Mouse (Mus musculus) stomach, embryonic 15.5 days (tissue): ENCODE measurements around the gene Ucn. TPM values are rescaled to one million over a fixed set of nuclear protein-coding genes. Genes with fewer than 3 reads are reported as not detected.
A peak's percentile ranks its signal among the peaks of the same experiment; 100 is the strongest.

ENCODE experiments used
- ATAC-seq: fragments of 200-750 bp; cut with Nextera tagmentation; 2 replicates; pipeline ENCODE4 v1.8.0; 2017; ENCODE audit warnings: low read depth, moderate number of reproducible peaks, moderate TSS enrichment; ENCODE audit not compliant: insufficient read depth, low FRiP score
- H3K27ac ChIP-seq: fragments of 300-500 bp; sonication (generic); 2 replicates; pipeline ENCODE4 v1.5.1; 2015; ENCODE audit warnings: mild to moderate bottlenecking, inconsistent platforms
- H3K27me3 ChIP-seq: fragments of 300-500 bp; sonication (generic); replicated peaks from 2 replicates; pipeline ENCODE4 v1.6.1; 2015; ENCODE audit warnings: inconsistent platforms
- H3K36me3 ChIP-seq: fragments of 300-500 bp; sonication (generic); 2 replicates; pipeline ENCODE4 v1.6.1; 2015; ENCODE audit warnings: inconsistent platforms
- H3K4me1 ChIP-seq: fragments of 300-500 bp; sonication (generic); 2 replicates; pipeline ENCODE4 v1.6.1; 2015; ENCODE audit warnings: inconsistent platforms
- H3K4me2 ChIP-seq: fragments of 300-500 bp; sonication (generic); 2 replicates; pipeline ENCODE4 v1.6.1; 2015; ENCODE audit warnings: mild to moderate bottlenecking, inconsistent platforms
- H3K4me3 ChIP-seq: fragments of 300-500 bp; sonication (generic); replicated peaks from 2 replicates; pipeline ENCODE4 v1.5.1; 2015; ENCODE audit warnings: inconsistent platforms
- H3K9ac ChIP-seq: fragments of 300-500 bp; sonication (generic); 2 replicates; pipeline ENCODE4 v1.6.1; 2015; ENCODE audit warnings: inconsistent platforms
- H3K9me3 ChIP-seq: fragments of 300-500 bp; sonication (generic); 2 replicates; pipeline ENCODE4 v1.6.1; 2016; ENCODE audit warnings: inconsistent platforms
- WGBS: fragments of 180-500 bp; shearing (Covaris S2); methylation state at CpG from one replicate; pipeline ENCODE4 v1.1.7; 2015; 5-methylcytosine and 5-hydroxymethylcytosine counted together
- polyA plus RNA-seq: library from polyadenylated mRNA; unstranded; fragments of >200 nt; fragmentation: Nextera tagmentation; extraction: Ambion mirVana; gene quantifications from 2 replicates; pipeline ENCODE4 v1.2.1, GENCODE M21; 2015

The Ucn gene
- not detected in 2 replicates for polyA plus RNA-seq

- peaks cover 53% of the 10 kb centered on the region for H3K27me3 ChIP-seq
- H3K27ac ChIP-seq = no peak within 1 kb of the TSS
- peaks cover 4% of the 10 kb centered on the region; the same call in 1 of the 2 replicates for H3K36me3 ChIP-seq
- H3K9me3 ChIP-seq = no peaks in the 10 kb centered on the region
- H3K4me1 ChIP-seq = peaks cover 16% of the 10 kb centered on the region
- ATAC-seq = peak; percentile 31; the same call in 1 of the 2 replicates
- peak within 1 kb of the TSS; percentile 33 for H3K4me2 ChIP-seq
- WGBS = 2% methylated on average over 52 of the region's 52 CpGs
- no peak within 1 kb of the TSS for H3K9ac ChIP-seq
- peak within 1 kb of the TSS; percentile 5; the same call in 1 of the 2 replicates for H3K4me3 ChIP-seq
These were observed at the start of gene Ucn for GRCm38 (mm10) chr5:31138241-31138967. TSS of gene Ucn (minus strand) at chr5:31138829.

GRCm38 (mm10) chr5:31183678-31184077 lies 45.0 kb upstream of the Ucn start:
- no peaks in the 10 kb centered on the region for H3K4me1 ChIP-seq
- no peaks in the 10 kb centered on the region for H3K9me3 ChIP-seq
- H3K4me3 ChIP-seq = no peak overlapping the region
- no peak overlapping the region for H3K27ac ChIP-seq
- 53% methylated on average over 4 of the region's 4 CpGs for WGBS
- no peaks in the 10 kb centered on the region for H3K27me3 ChIP-seq
- peaks cover 17% of the 10 kb centered on the region for H3K36me3 ChIP-seq
- no peak overlapping the region for H3K4me2 ChIP-seq
- H3K9ac ChIP-seq = no peak overlapping the region
- ATAC-seq = no peak

GRCm38 (mm10) chr5:31181183-31181770 lies 42.6 kb upstream of the Ucn start:
- Histone ChIP-seq H3K9ac (no peak overlapping the region), H3K27ac (no peak overlapping the region), H3K4me3 (no peak overlapping the region), H3K4me2 (no peak overlapping the region), H3K36me3 (0 out of 2 replicates have a peak, but pooled peaks cover 5% of the 10 kb centered on the region), H3K9me3 (no peaks in the 10 kb centered on the region), H3K27me3 (no peaks in the 10 kb centered on the region), H3K4me1 (no peaks in the 10 kb centered on the region)
- no peak for ATAC-seq
- WGBS = 89% methylated on average over 9 of the region's 9 CpGs

GRCm38 (mm10) chr5:31179766-31180630 lies 41.4 kb upstream of the Ucn start, which contains the start of the genes Gm29609 and Gtf3c2:
TSS of gene Gm29609 (minus strand) at chr5:31179911.
TSS of gene Gtf3c2 (minus strand) at chr5:31180144.
- peak; percentile 98 for ATAC-seq
- H3K27ac ChIP-seq = peak within 1 kb of the TSS; percentile 99
- H3K9me3 ChIP-seq = no peaks in the 10 kb centered on the region
- peak within 1 kb of the TSS; percentile 50 for H3K9ac ChIP-seq
- H3K4me1 ChIP-seq = no peaks in the 10 kb centered on the region
- H3K4me2 ChIP-seq = peak within 1 kb of the TSS; percentile 83
- peak within 1 kb of the TSS; percentile 90 for H3K4me3 ChIP-seq
- under 1% methylated on average over 59 of the region's 59 CpGs for WGBS
- H3K27me3 ChIP-seq = no peaks in the 10 kb centered on the region
- 0 out of 2 replicates have a peak, but pooled peaks cover 5% of the 10 kb centered on the region for H3K36me3 ChIP-seq

- peak overlapping the region; percentile 50 for H3K9ac ChIP-seq
- H3K9me3 ChIP-seq = no peaks in the 10 kb centered on the region
- under 1% methylated on average over 25 of the region's 25 CpGs for WGBS
These were observed 40.7 kb upstream of the Ucn start for GRCm38 (mm10) chr5:31179301-31179765.

GRCm38 (mm10) chr5:31168630-31169029 lies 30.0 kb upstream of the Ucn start:
- WGBS = 95% methylated on average over 4 of the region's 4 CpGs

More at GRCm38 (mm10) chr5:31179301-31179765, 40.7 kb upstream of the Ucn start:
- peak overlapping the region; percentile 90 for H3K4me3 ChIP-seq
- H3K27me3 ChIP-seq = no peaks in the 10 kb centered on the region
- peaks cover 5% of the 10 kb centered on the region; the same call in 1 of the 2 replicates for H3K36me3 ChIP-seq
- peak overlapping the region; percentile 99 for H3K27ac ChIP-seq
- H3K4me1 ChIP-seq = no peaks in the 10 kb centered on the region
- ATAC-seq = peak; percentile 45
- H3K4me2 ChIP-seq = peak overlapping the region; percentile 83

GRCm38 (mm10) chr5:31164878-31165277 lies 26.2 kb upstream of the Ucn start:
- Histone ChIP-seq H3K9ac (no peak overlapping the region), H3K36me3 (peaks cover 73% of the 10 kb centered on the region), H3K4me1 (no peaks in the 10 kb centered on the region), H3K9me3 (no peaks in the 10 kb centered on the region), H3K27ac (no peak overlapping the region), H3K4me3 (no peak overlapping the region), H3K4me2 (no peak overlapping the region), H3K27me3 (no peaks in the 10 kb centered on the region)
- no peak for ATAC-seq
- 82% methylated on average over 1 of the region's 1 CpGs for whole genome bisulfite sequencing

More at GRCm38 (mm10) chr5:31168630-31169029, 30.0 kb upstream of the Ucn start:
- Histone ChIP-seq H3K9ac (no peak overlapping the region; the same call in 1 of the 2 replicates), H3K9me3 (no peaks in the 10 kb centered on the region), H3K36me3 (peaks cover 78% of the 10 kb centered on the region), H3K4me3 (no peak overlapping the region), H3K4me2 (no peak overlapping the region), H3K4me1 (no peaks in the 10 kb centered on the region), H3K27me3 (no peaks in the 10 kb centered on the region), H3K27ac (no peak overlapping the region)
- no peak for ATAC-seq

GRCm38 (mm10) chr5:31162462-31162861 lies 23.8 kb upstream of the Ucn start:
- Histone ChIP-seq H3K27me3 (no peaks in the 10 kb centered on the region), H3K36me3 (peaks cover 76% of the 10 kb centered on the region), H3K9me3 (no peaks in the 10 kb centered on the region), H3K4me3 (no peak overlapping the region), H3K4me1 (no peaks in the 10 kb centered on the region), H3K9ac (no peak overlapping the region), H3K4me2 (no peak overlapping the region), H3K27ac (no peak overlapping the region)
- no peak; the same call in 1 of the 2 replicates for ATAC-seq

GRCm38 (mm10) chr5:31154152-31154553 lies 15.5 kb upstream of the Ucn start, which contains the start of gene Mpv17:
TSS of gene Mpv17 (minus strand) at chr5:31154251.
- Histone ChIP-seq H3K27me3 (no peaks in the 10 kb centered on the region), H3K4me3 (peak within 1 kb of the TSS; percentile 67), H3K9me3 (no peaks in the 10 kb centered on the region), H3K27ac (peak within 1 kb of the TSS; percentile 62), H3K4me1 (peaks cover 10% of the 10 kb centered on the region; the same call in 1 of the 2 replicates), H3K36me3 (peaks cover 27% of the 10 kb centered on the region; the same call in 1 of the 2 replicates), H3K9ac (peak within 1 kb of the TSS; percentile 73), H3K4me2 (peak within 1 kb of the TSS; percentile 87)
- WGBS = 1% methylated on average over 19 of the region's 19 CpGs
- peak; percentile 92 for ATAC-seq

- no peak for ATAC-seq
- 31% methylated on average over 6 of the region's 6 CpGs for WGBS
These were observed 15.0 kb upstream of the Ucn start for GRCm38 (mm10) chr5:31153516-31154151.

GRCm38 (mm10) chr5:31151746-31152145 lies 13.1 kb upstream of the Ucn start:
- H3K4me3 ChIP-seq = no peak overlapping the region
- peaks cover 4% of the 10 kb centered on the region; the same call in 1 of the 2 replicates for H3K36me3 ChIP-seq
- no peak overlapping the region for H3K27ac ChIP-seq
- ATAC-seq = no peak
- H3K4me1 ChIP-seq = peaks cover 10% of the 10 kb centered on the region; the same call in 1 of the 2 replicates
- H3K9ac ChIP-seq = no peak overlapping the region
- H3K9me3 ChIP-seq = no peaks in the 10 kb centered on the region
- no peak overlapping the region for H3K4me2 ChIP-seq
- H3K27me3 ChIP-seq = no peaks in the 10 kb centered on the region
- 76% methylated on average over 3 of the region's 3 CpGs for WGBS

More at GRCm38 (mm10) chr5:31153516-31154151, 15.0 kb upstream of the Ucn start:
- peaks cover 10% of the 10 kb centered on the region; the same call in 1 of the 2 replicates for H3K4me1 ChIP-seq
- H3K27ac ChIP-seq = peak overlapping the region; percentile 62
- H3K4me3 ChIP-seq = peak overlapping the region; percentile 67
- peak overlapping the region; percentile 73; the same call in 1 of the 2 replicates for H3K9ac ChIP-seq
- H3K27me3 ChIP-seq = no peaks in the 10 kb centered on the region
- no peaks in the 10 kb centered on the region for H3K9me3 ChIP-seq
- peaks cover 22% of the 10 kb centered on the region; the same call in 1 of the 2 replicates for H3K36me3 ChIP-seq
- H3K4me2 ChIP-seq = peak overlapping the region; percentile 87
